Mouse (Mus musculus): Measurements from ENCODE around the gene P4htm. TPM values are rescaled to one million over a fixed set of nuclear protein-coding genes. Genes with fewer than 3 reads are reported as not detected.
A peak's percentile ranks its signal among the peaks of the same experiment; 100 is the strongest.

Gene P4htm
- total and polyA plus RNA-seq, 2 experiments from 2014 or later, result 38.8 to 50.8 TPM

DNA sequence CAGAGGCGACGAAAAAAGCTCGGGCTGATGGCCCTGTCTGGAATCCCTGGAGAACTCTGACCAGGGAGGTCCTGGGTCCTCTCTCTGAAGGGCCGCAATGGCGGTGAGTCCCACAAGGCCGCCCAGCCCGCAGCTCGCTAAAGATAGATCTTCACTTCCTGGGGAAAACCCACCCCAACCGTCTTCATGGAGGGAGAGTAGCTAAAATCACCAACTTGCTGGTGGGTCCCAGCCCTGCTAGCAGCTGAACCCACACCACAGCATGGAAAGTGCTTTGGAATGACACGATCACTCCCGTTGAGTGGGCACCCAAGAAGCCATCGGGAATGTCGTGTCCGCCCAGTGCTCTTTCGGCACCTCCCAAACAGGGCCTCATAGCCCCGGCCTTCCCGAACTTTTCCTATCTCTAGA, 29.0 kb downstream of the P4htm start:
- no peak for ATAC-seq
- H3K4me2 ChIP-seq (ENCODE audit: low read depth, low read length), result peak overlapping the region; percentile 96; the same call in 1 of the 2 replicates
- H3K9me3 ChIP-seq (ENCODE audit: low read length), result no peaks in the 10 kb centered on the region
- 80% methylated on average over 17 of the region's 17 CpGs for WGBS
- no peak for DNase-seq (ENCODE audit: low spot score)
- peak overlapping the region; percentile 95; the same call in 1 of the 2 replicates for H3K27ac ChIP-seq
- H3K4me1 ChIP-seq (ENCODE audit: insufficient read depth, low read length), result peaks cover 17% of the 10 kb centered on the region; the same call in 1 of the 2 replicates
- H3K36me3 ChIP-seq (ENCODE audit: insufficient read depth, low read length), result peaks cover 36% of the 10 kb centered on the region
- no peak overlapping the region for H3K9ac ChIP-seq (replicated peaks; ENCODE audit: low read length)
- no peak overlapping the region for H3K4me3 ChIP-seq (ENCODE audit: low read length)
- no peak for TF ChIP-seq CTCF (IDR thresholded peaks at IDR 0.05; ENCODE audit: low read depth)
- no peaks in the 10 kb centered on the region for H3K27me3 ChIP-seq (ENCODE audit: insufficient read depth, low read length)

DNA sequence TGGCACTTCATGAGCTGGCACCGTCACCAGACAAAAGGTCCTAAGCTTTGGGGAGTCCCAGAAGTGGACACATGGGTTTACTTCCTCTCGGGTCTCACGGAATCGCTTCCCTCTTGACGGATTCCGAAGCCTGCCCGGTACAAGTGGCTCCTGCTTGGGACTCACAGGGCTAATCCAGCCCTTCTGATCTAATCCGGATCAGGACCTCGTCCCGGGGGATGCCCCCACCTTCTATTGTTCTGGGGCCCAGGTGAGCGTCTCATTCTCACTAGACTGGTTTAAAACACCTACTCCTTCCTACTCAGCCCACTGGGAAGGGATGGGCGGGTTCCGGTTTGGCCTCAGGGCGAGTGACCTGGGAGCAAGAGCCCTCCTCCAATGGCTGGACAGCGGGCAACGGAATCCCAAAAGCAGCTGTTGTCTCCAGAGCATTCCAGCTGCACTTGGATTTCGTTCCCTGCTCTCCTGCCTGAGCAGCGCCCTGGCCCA, 29.5 kb downstream of the P4htm start:
- H3K4me2 ChIP-seq (ENCODE audit: low read depth, low read length), result peak overlapping the region; percentile 96
- 13% methylated on average over 18 of the region's 18 CpGs for WGBS
- ATAC-seq, result no peak
- H3K9me3 ChIP-seq (ENCODE audit: low read length), result no peaks in the 10 kb centered on the region
- H3K4me3 ChIP-seq (ENCODE audit: low read length), result peak overlapping the region; percentile 61
- H3K36me3 ChIP-seq (ENCODE audit: insufficient read depth, low read length), result peaks cover 33% of the 10 kb centered on the region
- TF ChIP-seq CTCF (IDR thresholded peaks at IDR 0.05; ENCODE audit: low read depth), result no peak
- peak overlapping the region; percentile 95 for H3K27ac ChIP-seq
- H3K9ac ChIP-seq (replicated peaks; ENCODE audit: low read length), result peak overlapping the region; percentile 84
- H3K27me3 ChIP-seq (ENCODE audit: insufficient read depth, low read length), result no peaks in the 10 kb centered on the region
- peaks cover 17% of the 10 kb centered on the region; the same call in 1 of the 2 replicates for H3K4me1 ChIP-seq (ENCODE audit: insufficient read depth, low read length)
- no peak for DNase-seq (ENCODE audit: low spot score)

DNA sequence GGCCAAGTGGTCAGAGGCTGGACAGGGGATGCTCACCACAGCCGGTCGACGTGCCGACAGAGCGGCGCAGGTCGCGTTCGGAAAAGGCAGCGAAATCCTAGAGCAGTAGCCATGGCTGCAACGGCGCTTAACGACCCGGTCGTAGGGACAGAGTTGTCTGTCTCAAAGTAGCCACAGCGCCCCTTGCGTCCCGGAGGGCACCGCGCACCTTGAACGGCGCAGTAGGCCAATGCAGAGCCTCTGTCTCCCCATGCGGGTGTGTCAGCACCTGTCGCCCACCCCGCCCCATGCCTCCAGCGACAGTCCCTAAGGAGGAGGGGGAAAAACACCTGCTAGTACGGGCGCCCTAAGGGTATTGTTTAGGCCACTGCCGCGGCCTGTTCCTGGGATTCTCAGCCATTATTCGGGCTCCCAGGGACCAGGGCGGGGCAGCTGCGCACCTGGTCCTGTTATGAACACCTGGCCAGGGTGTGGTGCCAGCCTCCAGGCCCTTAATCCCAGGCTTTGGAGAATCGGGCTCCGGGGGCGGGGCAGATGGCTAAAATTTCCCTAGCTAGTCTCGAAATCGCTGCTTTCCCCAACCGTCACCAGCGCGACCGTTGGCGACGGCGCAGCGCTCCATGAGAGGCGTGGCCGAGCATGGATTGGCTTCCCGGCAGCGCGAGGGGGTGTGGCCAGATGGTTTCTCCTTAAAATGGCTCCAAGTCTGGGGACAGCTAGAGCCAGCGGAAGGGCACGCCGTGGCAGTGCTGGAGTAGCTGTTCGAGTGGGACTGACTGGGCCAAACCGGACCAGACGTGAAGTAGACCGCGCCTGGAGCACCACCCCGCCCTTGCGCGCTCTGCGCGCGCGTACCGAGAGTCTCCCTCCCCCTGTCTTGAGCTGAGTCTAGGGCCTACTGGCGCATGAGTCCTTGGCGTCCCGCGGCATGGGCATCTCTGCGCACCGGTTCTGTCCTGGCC, 30.4 kb downstream of the P4htm start, which contains the start of gene Ndufaf3:
TSS of gene Ndufaf3 (minus strand) at position 620 of the 962 bp plus-strand sequence.
- DNase-seq (ENCODE audit: low spot score) (peak; percentile 98), ATAC-seq (peak; percentile 86)
- H3K9ac ChIP-seq (replicated peaks; ENCODE audit: low read length), result peak within 1 kb of the TSS; percentile 84
- H3K4me3 ChIP-seq (ENCODE audit: low read length), result peak within 1 kb of the TSS; percentile 61
- WGBS, result under 1% methylated on average over 73 of the region's 73 CpGs
- no peaks in the 10 kb centered on the region for H3K27me3 ChIP-seq (ENCODE audit: insufficient read depth, low read length)
- peak within 1 kb of the TSS; percentile 96 for H3K4me2 ChIP-seq (ENCODE audit: low read depth, low read length)
- H3K36me3 ChIP-seq (ENCODE audit: insufficient read depth, low read length), result peaks cover 24% of the 10 kb centered on the region
- TF ChIP-seq CTCF (IDR thresholded peaks at IDR 0.05; ENCODE audit: low read depth), result peak; percentile 97
- H3K27ac ChIP-seq, result peak within 1 kb of the TSS; percentile 95
- H3K9me3 ChIP-seq (ENCODE audit: low read length), result no peaks in the 10 kb centered on the region
- peaks cover 17% of the 10 kb centered on the region; the same call in 1 of the 2 replicates for H3K4me1 ChIP-seq (ENCODE audit: insufficient read depth, low read length)

DNA sequence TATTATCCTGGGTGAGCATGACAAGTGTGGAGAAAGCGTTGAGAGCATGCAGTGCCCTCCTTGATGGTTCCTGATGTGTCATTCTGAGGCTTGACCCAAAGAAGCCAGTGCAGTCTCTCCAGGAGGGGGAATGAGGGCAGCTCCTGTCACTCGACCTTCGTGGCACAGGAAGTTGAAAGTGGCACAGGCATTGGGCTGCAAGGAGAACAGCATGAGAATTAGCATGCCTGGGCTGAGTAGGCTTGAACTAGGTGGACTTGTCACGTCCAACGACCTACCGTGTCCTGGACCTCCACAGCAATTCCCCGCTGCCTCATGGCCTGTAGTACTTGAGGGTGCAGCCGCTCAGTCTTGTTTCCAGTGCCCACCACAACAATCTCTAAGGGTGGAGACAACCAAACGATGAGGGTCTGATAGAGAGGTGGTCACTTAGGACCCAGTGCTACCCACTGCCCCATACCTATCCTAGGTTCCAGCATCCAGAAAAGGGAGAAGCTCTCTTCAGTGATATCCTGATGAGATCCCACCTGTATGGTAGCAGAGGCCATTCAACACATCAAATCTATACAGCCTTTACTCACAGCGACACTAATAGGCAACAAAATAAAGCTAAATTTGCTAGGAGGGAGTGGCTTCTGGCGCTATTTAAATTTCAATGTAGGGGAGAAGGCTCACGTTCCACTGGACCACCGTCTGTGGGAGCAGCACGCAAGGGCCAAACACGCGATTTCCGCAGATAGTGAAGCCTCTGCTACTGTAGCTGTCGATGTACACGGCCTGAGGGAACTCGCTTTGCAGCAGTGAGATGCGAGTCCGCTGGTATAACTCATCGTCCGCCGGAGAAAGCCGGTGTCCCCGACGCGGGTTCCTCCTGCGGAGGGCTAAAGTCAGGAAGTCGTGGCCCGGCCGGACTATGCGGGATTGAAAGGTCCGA, 31.3 kb downstream of the P4htm start:
- Histone ChIP-seq H3K9ac (replicated peaks; ENCODE audit: low read length) (peak overlapping the region; percentile 84), H3K4me2 (ENCODE audit: low read depth, low read length) (peak overlapping the region; percentile 96), H3K27ac (peak overlapping the region; percentile 95), H3K27me3 (ENCODE audit: insufficient read depth, low read length) (no peaks in the 10 kb centered on the region), H3K9me3 (ENCODE audit: low read length) (no peaks in the 10 kb centered on the region), H3K4me1 (ENCODE audit: insufficient read depth, low read length) (peaks cover 22% of the 10 kb centered on the region), H3K36me3 (ENCODE audit: insufficient read depth, low read length) (peaks cover 16% of the 10 kb centered on the region; the same call in 1 of the 2 replicates), H3K4me3 (ENCODE audit: low read length) (peak overlapping the region; percentile 61)
- no peak for TF ChIP-seq CTCF (IDR thresholded peaks at IDR 0.05; ENCODE audit: low read depth)
- DNase-seq (ENCODE audit: low spot score) (peak; percentile 30), ATAC-seq (no peak)
- WGBS, result 10% methylated on average over 35 of the region's 35 CpGs

DNA sequence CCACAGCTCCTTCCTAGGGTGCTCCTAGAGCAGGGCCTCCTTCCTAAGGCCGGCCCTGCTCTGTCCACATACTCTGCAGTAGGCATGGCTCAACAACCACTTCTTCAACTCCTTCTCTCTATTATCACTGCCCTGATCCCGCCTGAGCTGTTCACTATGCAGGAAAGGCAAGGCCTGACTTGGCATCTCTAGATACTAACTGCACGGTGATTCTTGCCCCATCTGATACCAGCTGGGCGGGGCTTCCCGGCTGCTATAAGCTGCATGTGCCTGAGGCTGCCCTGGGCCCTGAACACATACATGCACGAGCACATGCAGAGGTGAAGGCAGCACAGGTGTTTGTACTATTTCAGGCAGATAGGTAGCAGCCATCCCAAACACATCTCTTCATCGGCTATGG, 33.3 kb downstream of the P4htm start:
- ATAC-seq, result no peak
- no peak overlapping the region for H3K27ac ChIP-seq
- H3K9me3 ChIP-seq (ENCODE audit: low read length), result no peaks in the 10 kb centered on the region
- peaks cover 23% of the 10 kb centered on the region for H3K4me1 ChIP-seq (ENCODE audit: insufficient read depth, low read length)
- no peak for DNase-seq (ENCODE audit: low spot score)
- H3K27me3 ChIP-seq (ENCODE audit: insufficient read depth, low read length), result no peaks in the 10 kb centered on the region
- no peak overlapping the region for H3K4me2 ChIP-seq (ENCODE audit: low read depth, low read length)
- H3K9ac ChIP-seq (replicated peaks; ENCODE audit: low read length), result no peak overlapping the region
- WGBS, result 83% methylated on average over 7 of the region's 7 CpGs
- H3K4me3 ChIP-seq (ENCODE audit: low read length), result no peak overlapping the region
- peaks cover 21% of the 10 kb centered on the region; the same call in 1 of the 2 replicates for H3K36me3 ChIP-seq (ENCODE audit: insufficient read depth, low read length)
- no peak for TF ChIP-seq CTCF (IDR thresholded peaks at IDR 0.05; ENCODE audit: low read depth)

DNA sequence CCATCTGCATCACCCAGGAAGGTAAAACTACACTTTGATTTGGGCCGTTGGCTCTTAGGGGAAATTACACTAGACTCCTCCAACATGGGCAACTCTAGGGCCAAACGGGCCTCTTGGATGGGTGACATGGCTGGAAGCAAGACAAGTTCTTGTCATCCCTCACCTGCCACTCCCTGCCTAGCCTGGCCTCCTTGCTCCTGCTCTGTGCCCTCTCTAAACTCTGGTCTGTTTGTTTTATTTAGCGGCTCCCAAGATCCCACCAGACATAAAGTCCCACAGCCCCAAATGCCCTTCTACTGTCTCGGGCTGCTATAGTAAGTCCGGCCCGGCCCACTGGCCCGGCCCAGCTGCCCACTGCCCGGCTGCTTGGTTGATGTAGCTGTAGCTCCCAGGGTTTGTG, 33.8 kb downstream of the P4htm start:
- WGBS, result 92% methylated on average over 8 of the region's 8 CpGs
- Histone ChIP-seq H3K9ac (replicated peaks; ENCODE audit: low read length) (no peak overlapping the region), H3K4me2 (ENCODE audit: low read depth, low read length) (no peak overlapping the region), H3K36me3 (ENCODE audit: insufficient read depth, low read length) (peaks cover 26% of the 10 kb centered on the region; the same call in 1 of the 2 replicates), H3K27ac (no peak overlapping the region), H3K4me1 (ENCODE audit: insufficient read depth, low read length) (peaks cover 23% of the 10 kb centered on the region), H3K27me3 (ENCODE audit: insufficient read depth, low read length) (no peaks in the 10 kb centered on the region), H3K9me3 (ENCODE audit: low read length) (no peaks in the 10 kb centered on the region), H3K4me3 (ENCODE audit: low read length) (no peak overlapping the region)
- ATAC-seq (no peak), DNase-seq (ENCODE audit: low spot score) (no peak)
- TF ChIP-seq CTCF (IDR thresholded peaks at IDR 0.05; ENCODE audit: low read depth), result no peak

All from hindbrain, postnatal 0 days (tissue).